16 mouse cellular contexts compared by ENCODE assay signal in the genomic region with DNA sequence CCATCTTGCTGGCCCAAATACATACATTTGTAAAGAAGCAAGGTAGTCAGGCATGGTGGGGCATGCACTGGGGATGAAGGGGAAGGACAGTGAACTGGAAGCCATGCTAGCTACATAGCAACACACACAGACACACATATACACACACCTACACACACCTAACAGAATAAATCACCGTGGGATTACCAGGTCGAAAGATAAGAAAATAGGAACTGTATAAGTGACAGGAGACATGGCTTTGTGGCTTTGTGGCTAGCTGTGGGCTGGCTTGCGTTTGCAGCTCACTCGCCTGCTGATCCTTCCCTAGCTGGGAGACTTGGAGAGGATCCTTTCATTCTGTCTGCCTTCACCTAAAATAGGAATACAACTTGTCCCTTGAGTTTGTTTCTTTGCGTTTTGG.
"Had no signal": no experiment of that assay in that cellular context is flagged by ENCODE, and none has a peak within 500 bp of the region (broad histone marks: within the 10 kb centered on the region; RNA-seq: fewer than 3 reads in every experiment).

No protein-coding gene starts in this region.

- H3K9me3 ChIP-seq: neural tube, embryonic 13.5 days; neural tube, embryonic 15.5 days; stomach, embryonic 15.5 days had no signal

- DNase-seq: retina, postnatal 1 day; right cerebral cortex, adult 18-20 months; right cerebral cortex, postnatal 14 days; right cerebral cortex, postnatal 25 days; right cerebral cortex, postnatal 4 days; spleen, adult 18-20 months; thymus, adult 18-20 months; thymus, adult 2 months; thymus, postnatal 14 days; thymus, postnatal 25 days; thymus, postnatal 36 days; thymus, postnatal 4 days had no signal

- H3K9ac ChIP-seq: neural tube, embryonic 13.5 days; neural tube, embryonic 15.5 days; stomach, embryonic 15.5 days had no signal

- H3K27ac ChIP-seq: neural tube, embryonic 13.5 days; neural tube, embryonic 15.5 days; stomach, embryonic 15.5 days; stomach, postnatal 0 days had no signal

- H3K27me3 ChIP-seq: neural tube, embryonic 13.5 days; neural tube, embryonic 15.5 days; stomach, embryonic 15.5 days had no signal

- H3K4me3 ChIP-seq: neural tube, embryonic 13.5 days; neural tube, embryonic 15.5 days; stomach, embryonic 15.5 days had no signal
